Mouse (Mus musculus) embryonic facial prominence, embryonic 13.5 days (tissue): ENCODE measurements around the gene Ttc23. TPM values are rescaled to one million over a fixed set of nuclear protein-coding genes. Genes with fewer than 3 reads are reported as not detected.

ENCODE experiments used
- ATAC-seq: fragments of 200-750 bp; cut with Nextera tagmentation; 2 replicates; pipeline ENCODE4 v1.8.0; 2017; ENCODE audit warnings: low read depth; ENCODE audit not compliant: insufficient number of reproducible peaks, insufficient read depth, low FRiP score, low TSS enrichment
- H3K27ac ChIP-seq: fragments of 300-500 bp; sonication (generic); 2 replicates; pipeline ENCODE4 v1.5.1; 2015; ENCODE audit warnings: moderate library complexity, mild to moderate bottlenecking, inconsistent platforms
- H3K27me3 ChIP-seq: fragments of 300-500 bp; sonication (generic); 2 replicates; pipeline ENCODE4 v1.6.1; 2015; ENCODE audit warnings: mild to moderate bottlenecking, inconsistent platforms
- H3K36me3 ChIP-seq: fragments of 300-500 bp; sonication (generic); 2 replicates; pipeline ENCODE4 v1.6.1; 2015; ENCODE audit warnings: mild to moderate bottlenecking, inconsistent platforms
- H3K4me1 ChIP-seq: fragments of 300-500 bp; sonication (generic); 2 replicates; pipeline ENCODE4 v1.6.1; 2015; ENCODE audit warnings: inconsistent platforms
- H3K4me2 ChIP-seq: fragments of 300-500 bp; sonication (generic); 2 replicates; pipeline ENCODE4 v1.6.1; 2015; ENCODE audit warnings: moderate library complexity, mild to moderate bottlenecking, inconsistent platforms
- H3K4me3 ChIP-seq: fragments of 300-500 bp; sonication (generic); 2 replicates; pipeline ENCODE4 v1.5.1; 2015; ENCODE audit warnings: mild to moderate bottlenecking, inconsistent platforms
- H3K9ac ChIP-seq: fragments of 300-500 bp; sonication (generic); 2 replicates; pipeline ENCODE4 v1.6.1; 2015; ENCODE audit warnings: mild to moderate bottlenecking, inconsistent platforms
- H3K9me3 ChIP-seq: fragments of 300-500 bp; sonication (generic); 2 replicates; pipeline ENCODE4 v1.6.1; 2016; ENCODE audit warnings: inconsistent platforms
- WGBS: fragments of 180-500 bp; shearing (Covaris S2); methylation state at CpG from one replicate; pipeline ENCODE4 v1.1.7; 2015; ENCODE audit warnings: mixed read lengths; 5-methylcytosine and 5-hydroxymethylcytosine counted together
- polyA plus RNA-seq: library from polyadenylated mRNA; unstranded; fragments of >200 nt; fragmentation: Nextera tagmentation; extraction: Ambion mirVana; gene quantifications from 2 replicates; pipeline ENCODE4 v1.2.1, GENCODE M21; 2015

Ttc23 gene
- polyA plus RNA-seq, 1 experiment from 2014 or later = 44.9 TPM

DNA sequence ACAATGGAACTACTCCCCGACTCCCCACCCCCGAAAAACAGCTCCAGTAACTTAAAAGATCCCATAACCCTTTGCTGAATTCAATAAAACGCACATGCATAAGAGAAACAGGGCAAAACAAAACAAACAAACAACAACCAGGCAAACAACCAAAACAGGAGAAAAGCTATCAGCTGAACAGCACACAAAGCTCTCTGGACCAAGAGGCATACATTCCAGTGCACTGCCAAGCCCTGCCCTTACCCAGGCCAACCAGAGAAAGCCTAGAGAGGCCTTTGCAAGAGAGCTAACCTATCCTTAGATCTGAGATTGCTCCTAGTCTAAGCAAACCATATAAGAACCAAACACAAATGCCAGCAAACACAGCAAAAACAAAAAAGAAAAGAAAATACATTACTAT is 25.1 kb upstream of the Ttc23 start:
- Histone ChIP-seq H3K27ac (no peak overlapping the region), H3K9ac (no peak overlapping the region), H3K4me1 (peaks cover 11% of the 10 kb centered on the region), H3K9me3 (no peaks in the 10 kb centered on the region), H3K4me2 (no peak overlapping the region), H3K27me3 (no peaks in the 10 kb centered on the region), H3K4me3 (no peak overlapping the region), H3K36me3 (peaks cover 7% of the 10 kb centered on the region)
- ATAC-seq = no peak
- WGBS = 69% methylated on average over 3 of the region's 3 CpGs

DNA sequence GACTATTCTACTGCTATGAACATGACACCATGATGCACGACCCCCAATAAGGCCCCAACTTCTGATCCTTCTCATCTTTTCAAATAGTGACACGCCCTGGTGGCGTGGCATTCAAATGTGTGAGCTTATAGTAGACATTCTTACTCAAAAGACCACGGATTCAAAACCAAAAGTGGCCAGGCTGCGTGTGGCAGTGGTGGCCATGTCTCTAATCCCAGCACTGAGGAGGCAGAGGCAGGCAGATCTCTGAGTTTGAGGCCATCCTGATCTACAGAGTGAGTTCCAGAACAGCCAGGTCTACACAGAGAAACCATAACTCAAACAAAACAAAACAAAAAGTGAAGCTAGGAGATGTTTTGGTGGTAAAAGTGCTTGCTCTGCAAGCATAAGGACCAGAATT is 20.5 kb upstream of the Ttc23 start:
- H3K27ac ChIP-seq = no peak overlapping the region
- no peak for ATAC-seq
- H3K9me3 ChIP-seq = no peaks in the 10 kb centered on the region
- H3K27me3 ChIP-seq = no peaks in the 10 kb centered on the region
- WGBS = 87% methylated on average over 5 of the region's 5 CpGs
- peaks cover 4% of the 10 kb centered on the region for H3K4me1 ChIP-seq
- no peak overlapping the region for H3K4me3 ChIP-seq
- H3K36me3 ChIP-seq = peaks cover 8% of the 10 kb centered on the region
- no peak overlapping the region for H3K9ac ChIP-seq
- no peak overlapping the region for H3K4me2 ChIP-seq

DNA sequence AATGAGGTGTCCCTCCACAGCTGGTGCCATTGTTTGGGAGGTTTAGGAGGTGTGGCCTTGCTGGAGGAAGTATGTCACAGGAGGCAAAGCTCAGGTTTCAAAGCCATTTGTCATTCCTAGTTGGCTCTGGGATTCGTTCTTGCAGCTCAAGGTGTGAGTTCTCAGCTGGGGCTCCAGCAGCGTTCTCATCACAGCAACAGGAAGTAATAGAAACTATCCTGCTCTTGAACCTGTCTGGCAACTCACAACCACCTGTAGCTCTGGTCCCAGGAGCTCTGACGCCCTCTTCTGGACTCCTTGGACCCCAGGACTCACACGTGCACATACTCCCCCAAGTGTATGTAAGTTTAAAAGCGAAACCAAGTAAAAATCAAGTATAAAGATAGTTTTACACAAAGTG is 17.5 kb upstream of the Ttc23 start:
- H3K36me3 ChIP-seq = peaks cover 17% of the 10 kb centered on the region
- peaks cover 4% of the 10 kb centered on the region for H3K4me1 ChIP-seq
- no peaks in the 10 kb centered on the region for H3K27me3 ChIP-seq
- H3K4me3 ChIP-seq = no peak overlapping the region
- no peak overlapping the region for H3K27ac ChIP-seq
- no peak for ATAC-seq
- H3K9me3 ChIP-seq = no peaks in the 10 kb centered on the region
- H3K9ac ChIP-seq = no peak overlapping the region
- WGBS = 56% methylated on average over 5 of the region's 5 CpGs
- H3K4me2 ChIP-seq = no peak overlapping the region

DNA sequence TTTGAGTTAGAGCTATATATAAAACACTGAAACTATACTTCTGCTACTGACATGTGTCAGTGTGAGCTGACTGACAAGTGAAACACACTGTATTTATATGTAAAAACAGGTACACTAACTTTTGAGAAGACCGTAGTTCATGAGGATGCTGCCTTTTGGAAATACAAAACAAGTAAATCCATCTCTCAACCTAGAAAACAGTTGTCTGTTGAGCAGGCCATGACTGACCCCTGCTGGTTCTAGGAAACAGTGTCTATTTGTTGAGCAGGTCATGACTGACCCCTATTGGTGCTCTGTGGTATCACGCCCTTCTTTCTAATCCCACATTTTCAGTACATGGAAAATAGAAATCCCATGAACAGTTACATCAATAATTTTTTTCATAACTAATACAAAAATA is 16.4 kb upstream of the Ttc23 start:
- Histone ChIP-seq H3K27me3 (no peaks in the 10 kb centered on the region), H3K4me2 (no peak overlapping the region), H3K9me3 (no peaks in the 10 kb centered on the region), H3K4me1 (peaks cover 4% of the 10 kb centered on the region), H3K36me3 (peaks cover 20% of the 10 kb centered on the region), H3K9ac (no peak overlapping the region), H3K27ac (0 out of 2 replicates have a peak overlapping the region, but pooled peaks have one; percentile 11), H3K4me3 (no peak overlapping the region)
- 10% methylated on average over 2 of the region's 2 CpGs for WGBS
- no peak for ATAC-seq

DNA sequence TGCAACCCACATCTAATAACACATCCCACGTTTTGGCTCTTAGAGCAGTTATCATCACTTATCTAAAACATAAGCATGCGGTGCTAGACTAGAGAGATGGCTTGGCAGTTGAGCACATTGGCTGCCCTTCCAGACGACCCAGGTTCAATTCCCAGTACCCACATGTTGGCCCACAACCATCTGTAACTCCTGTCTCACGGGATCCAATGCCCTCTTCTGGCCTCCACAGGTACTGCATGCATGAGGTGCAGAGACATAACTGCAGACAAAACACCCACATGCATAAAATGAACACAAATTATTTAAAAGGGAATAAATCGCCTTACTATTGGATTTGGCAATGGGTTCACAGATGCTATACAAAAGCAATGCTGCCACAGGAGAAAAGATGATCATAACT is 14.8 kb upstream of the Ttc23 start:
- Histone ChIP-seq H3K4me2 (no peak overlapping the region), H3K4me1 (peaks cover 4% of the 10 kb centered on the region), H3K4me3 (no peak overlapping the region), H3K9ac (no peak overlapping the region), H3K27ac (no peak overlapping the region), H3K27me3 (no peaks in the 10 kb centered on the region), H3K36me3 (peaks cover 17% of the 10 kb centered on the region), H3K9me3 (no peaks in the 10 kb centered on the region)
- WGBS = 85% methylated on average over 5 of the region's 5 CpGs
- no peak for ATAC-seq

DNA sequence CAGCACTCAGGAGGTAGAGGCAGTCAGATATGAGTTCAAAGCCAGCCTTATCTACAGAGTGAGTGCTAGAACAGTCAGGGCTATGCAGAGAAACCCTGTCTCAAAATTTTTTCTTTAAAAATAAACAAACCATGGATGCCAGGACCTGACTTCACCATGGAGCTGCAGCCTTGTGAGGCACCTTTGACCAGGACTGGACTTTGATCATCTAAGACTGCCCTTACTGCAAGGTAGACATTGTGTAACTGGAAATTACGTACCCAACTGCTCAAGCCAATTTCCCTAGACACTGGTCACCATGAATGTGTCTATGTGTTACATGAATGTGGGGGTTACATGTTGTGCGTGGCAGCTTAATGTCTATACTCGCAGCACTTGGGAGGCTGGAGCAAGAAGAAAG is 13.0 kb upstream of the Ttc23 start:
- Histone ChIP-seq H3K36me3 (peaks cover 17% of the 10 kb centered on the region), H3K4me2 (no peak overlapping the region), H3K4me1 (peaks cover 4% of the 10 kb centered on the region), H3K27me3 (no peaks in the 10 kb centered on the region), H3K4me3 (no peak overlapping the region), H3K27ac (no peak overlapping the region), H3K9ac (no peak overlapping the region), H3K9me3 (no peaks in the 10 kb centered on the region)
- no peak for ATAC-seq
- WGBS = 94% methylated on average over 3 of the region's 3 CpGs

DNA sequence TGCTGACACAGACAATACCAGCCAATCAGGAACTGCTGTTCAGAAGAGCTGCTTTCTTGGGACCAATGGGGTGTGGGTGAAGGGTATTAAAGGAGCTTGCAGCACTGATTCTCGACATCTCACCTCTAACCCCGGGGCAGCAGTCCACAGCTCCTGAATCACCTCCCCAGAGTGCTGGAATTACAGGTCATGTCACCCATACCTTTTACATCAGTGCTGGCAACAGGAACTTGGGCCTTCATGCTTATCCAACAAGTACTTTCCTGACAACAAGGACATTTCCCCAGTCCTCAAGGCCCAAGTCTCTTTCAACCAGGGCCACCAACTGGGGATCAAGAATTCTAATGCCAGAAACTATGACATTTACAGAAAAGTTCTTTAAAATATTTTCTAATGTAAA is 11.0 kb upstream of the Ttc23 start:
- no peaks in the 10 kb centered on the region for H3K4me1 ChIP-seq
- H3K36me3 ChIP-seq = peaks cover 22% of the 10 kb centered on the region
- no peak for ATAC-seq
- 52% methylated on average over 2 of the region's 2 CpGs for WGBS
- H3K9me3 ChIP-seq = no peaks in the 10 kb centered on the region
- no peak overlapping the region for H3K4me2 ChIP-seq
- H3K27ac ChIP-seq = no peak overlapping the region
- H3K4me3 ChIP-seq = no peak overlapping the region
- H3K9ac ChIP-seq = no peak overlapping the region
- H3K27me3 ChIP-seq = no peaks in the 10 kb centered on the region

DNA sequence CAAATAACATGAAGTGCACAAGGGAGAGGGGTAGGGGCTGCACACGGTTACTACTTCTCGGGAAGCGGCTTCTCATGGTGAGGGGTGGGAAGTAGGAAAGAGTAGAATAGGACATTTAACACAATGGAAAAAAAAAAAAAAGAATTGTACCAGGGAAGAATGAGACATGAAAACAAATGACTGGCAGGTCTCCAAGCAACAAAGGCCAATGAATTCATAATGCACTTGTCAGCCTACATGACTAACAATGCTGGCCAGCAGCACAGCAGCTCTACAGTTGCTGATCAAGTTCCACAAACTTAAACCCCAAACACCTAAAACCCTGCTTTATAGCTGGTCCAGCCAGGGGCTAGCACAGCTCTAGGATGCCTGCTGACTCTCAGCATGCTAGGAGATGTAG is 8.2 kb upstream of the Ttc23 start:
- no peak overlapping the region for H3K4me2 ChIP-seq
- H3K4me1 ChIP-seq = peaks cover 4% of the 10 kb centered on the region
- no peaks in the 10 kb centered on the region for H3K9me3 ChIP-seq
- H3K36me3 ChIP-seq = peaks cover 17% of the 10 kb centered on the region
- H3K27ac ChIP-seq = no peak overlapping the region
- no peak overlapping the region for H3K9ac ChIP-seq
- no peak for ATAC-seq
- H3K4me3 ChIP-seq = no peak overlapping the region
- no peaks in the 10 kb centered on the region for H3K27me3 ChIP-seq
- 82% methylated on average over 3 of the region's 3 CpGs for WGBS

DNA sequence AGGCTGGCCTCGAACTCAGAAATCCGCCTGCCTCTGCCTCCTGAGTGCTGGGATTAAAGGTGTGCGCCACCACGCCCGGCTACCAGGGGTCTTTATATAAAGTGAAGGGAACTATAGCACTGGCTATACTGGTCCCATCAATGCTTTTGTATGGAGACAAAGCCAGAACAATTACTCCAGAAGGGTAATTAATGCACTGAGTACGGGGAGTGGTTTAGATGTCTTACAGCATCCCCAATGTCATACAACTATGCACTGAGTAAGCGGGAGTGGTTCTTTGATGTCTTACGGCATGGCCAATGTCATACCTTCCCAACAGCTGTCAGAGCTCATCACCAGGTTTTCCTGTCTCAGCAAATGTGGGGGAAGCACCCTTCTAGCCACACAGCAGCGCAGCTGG is 4.3 kb upstream of the Ttc23 start:
- Histone ChIP-seq H3K9ac (no peak overlapping the region), H3K27ac (no peak overlapping the region), H3K27me3 (no peaks in the 10 kb centered on the region), H3K4me1 (peaks cover 17% of the 10 kb centered on the region), H3K4me2 (no peak overlapping the region), H3K36me3 (peaks cover 5% of the 10 kb centered on the region), H3K4me3 (no peak overlapping the region), H3K9me3 (no peaks in the 10 kb centered on the region)
- 92% methylated on average over 9 of the region's 9 CpGs for WGBS
- ATAC-seq = no peak

DNA sequence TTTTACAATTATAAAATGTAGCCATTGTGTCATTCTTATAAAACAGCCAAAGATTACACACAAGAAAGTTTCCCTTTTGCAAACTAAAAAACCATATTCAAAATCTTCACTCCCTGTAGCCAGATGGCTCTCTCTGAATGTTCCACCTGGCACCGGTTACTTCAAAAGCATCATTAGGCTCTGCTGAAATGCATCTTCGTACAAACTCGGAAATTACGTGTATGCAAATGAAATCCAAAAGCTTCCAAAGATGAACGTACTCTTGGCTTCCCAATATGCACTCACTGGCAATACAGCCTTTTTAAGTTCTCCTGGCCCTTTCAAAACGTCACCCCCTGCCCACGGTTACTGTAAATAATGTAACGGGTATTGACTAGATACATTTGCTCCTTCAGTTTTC is 2.9 kb upstream of the Ttc23 start:
- Histone ChIP-seq H3K27ac (no peak overlapping the region), H3K4me1 (peaks cover 28% of the 10 kb centered on the region), H3K4me3 (peak overlapping the region; percentile 80), H3K4me2 (peak overlapping the region; percentile 66), H3K9ac (peak overlapping the region; percentile 91), H3K27me3 (no peaks in the 10 kb centered on the region), H3K36me3 (peaks cover 5% of the 10 kb centered on the region), H3K9me3 (no peaks in the 10 kb centered on the region)
- WGBS = 36% methylated on average over 8 of the region's 8 CpGs
- ATAC-seq = no peak

DNA sequence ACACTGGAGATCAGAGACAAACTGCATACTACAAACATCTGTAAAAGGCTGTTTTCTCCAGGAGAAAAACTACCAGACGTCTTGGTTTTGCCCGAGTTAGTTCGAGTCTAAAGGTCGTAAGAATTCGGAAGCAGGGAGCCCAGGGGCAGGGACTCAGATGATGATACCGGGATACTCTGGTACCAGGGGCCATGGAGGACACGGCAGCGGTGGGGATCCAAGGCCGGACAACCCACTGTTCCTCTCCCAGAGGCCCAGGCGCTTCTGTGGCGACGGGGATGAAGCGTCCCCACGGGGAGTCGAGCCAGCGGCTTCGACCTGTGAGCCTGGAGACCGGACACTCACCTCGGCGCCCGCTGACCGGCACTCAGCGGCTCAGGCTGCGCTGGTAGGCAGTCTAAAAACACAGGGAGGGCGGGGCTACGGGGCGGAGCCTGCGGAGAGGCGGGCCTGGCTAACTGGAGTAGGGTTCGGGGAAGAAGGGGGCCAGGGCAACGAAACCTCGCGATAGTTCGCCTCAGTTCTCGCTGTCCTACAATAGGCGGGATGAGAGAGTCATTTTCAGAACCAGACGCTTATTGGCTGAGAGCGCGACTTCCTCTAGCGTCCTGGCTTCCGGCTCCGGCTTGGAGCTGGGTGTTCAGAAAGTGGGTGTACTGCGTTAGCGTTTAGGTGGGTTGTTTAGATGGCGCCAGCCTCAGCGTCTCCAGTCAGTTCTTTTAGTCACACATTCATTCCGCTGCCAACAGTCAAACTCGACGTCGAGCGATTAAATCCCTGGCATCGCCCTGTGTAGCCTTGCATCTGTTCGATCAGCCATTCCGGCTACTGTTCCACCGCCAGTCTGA is 2.2 kb upstream of the Ttc23 start, which contains the start of gene Lrrc28:
Gene Lrrc28, minus strand, starts transcription at position 436 of the 848 bp plus-strand sequence.
- peak; percentile 99 for ATAC-seq
- H3K27me3 ChIP-seq = no peaks in the 10 kb centered on the region
- H3K4me3 ChIP-seq = peak within 1 kb of the TSS; percentile 80
- peaks cover 5% of the 10 kb centered on the region for H3K36me3 ChIP-seq
- peaks cover 34% of the 10 kb centered on the region for H3K4me1 ChIP-seq
- H3K4me2 ChIP-seq = peak within 1 kb of the TSS; percentile 72
- H3K9me3 ChIP-seq = no peaks in the 10 kb centered on the region
- under 1% methylated on average over 55 of the region's 55 CpGs for WGBS
- H3K9ac ChIP-seq = peak within 1 kb of the TSS; percentile 94
- H3K27ac ChIP-seq = peak within 1 kb of the TSS; percentile 95

DNA sequence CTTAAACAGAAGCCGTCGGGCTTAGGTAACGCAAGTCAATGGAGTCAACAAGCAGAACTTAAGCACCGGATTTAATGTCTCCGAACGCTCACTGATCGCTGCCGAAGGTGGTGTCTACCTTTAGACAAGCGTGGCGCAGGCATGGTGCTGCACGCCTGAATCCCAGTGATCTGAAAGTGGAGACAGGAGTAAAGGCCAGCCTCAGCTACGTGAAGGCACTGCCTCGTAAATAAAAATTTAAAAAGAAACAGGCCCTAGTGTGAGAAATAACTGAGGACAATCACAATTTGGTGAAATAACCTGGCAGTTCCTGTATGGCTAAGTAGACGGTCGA is 1.6 kb upstream of the Ttc23 start:
- no peaks in the 10 kb centered on the region for H3K27me3 ChIP-seq
- no peaks in the 10 kb centered on the region for H3K9me3 ChIP-seq
- peaks cover 38% of the 10 kb centered on the region for H3K4me1 ChIP-seq
- H3K36me3 ChIP-seq = peaks cover 4% of the 10 kb centered on the region
- H3K4me3 ChIP-seq = peak overlapping the region; percentile 80
- WGBS = under 1% methylated on average over 15 of the region's 15 CpGs
- H3K4me2 ChIP-seq = peak overlapping the region; percentile 72
- peak overlapping the region; percentile 94 for H3K9ac ChIP-seq
- H3K27ac ChIP-seq = peak overlapping the region; percentile 95
- no peak for ATAC-seq
